Mouse (Mus musculus) bone marrow, adult 2 months (tissue): Measurements from ENCODE around the gene Ulk4.

ENCODE experiments used
- CTCF ChIP-seq: fragments of 200-500 bp; IDR thresholded peaks from 2 replicates; pipeline ENCODE4 v1.5.1; 2011; ENCODE audit warnings: low read length, control low read depth; ENCODE audit not compliant: control insufficient read depth, insufficient read depth
- POLR2A ChIP-seq: fragments of 200-500 bp; IDR thresholded peaks from 2 replicates; pipeline ENCODE4 v1.6.1; 2011; ENCODE audit warnings: low read depth, mild to moderate bottlenecking, control low read depth, low read length, borderline replicate concordance; ENCODE audit not compliant: control insufficient read depth

DNA sequence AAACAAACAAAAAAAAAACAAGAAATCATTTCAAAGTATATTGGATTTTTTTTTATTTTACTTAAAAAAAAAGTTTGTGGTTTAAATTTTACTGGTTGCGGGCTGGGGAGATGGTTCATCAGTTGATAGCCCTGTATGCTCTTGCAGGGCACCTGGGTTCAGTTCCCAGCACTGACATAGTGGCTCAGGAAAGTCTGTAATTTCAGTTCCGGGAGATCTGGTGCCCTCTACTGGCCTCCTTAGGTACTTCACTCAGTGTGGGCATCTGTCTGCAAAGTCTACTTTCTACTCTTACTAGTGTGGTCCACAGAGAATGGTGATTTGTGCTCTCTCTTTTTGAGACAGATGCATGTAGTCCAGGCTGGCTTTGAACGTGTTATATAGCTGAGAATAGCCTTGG, 7.4 kb upstream of the Ulk4 start:
- peak; percentile 43 for TF ChIP-seq CTCF
- no peak for TF ChIP-seq POLR2A
